Mouse (Mus musculus): ENCODE data around the gene Jmjd1c.

Jmjd1c gene

DNA sequence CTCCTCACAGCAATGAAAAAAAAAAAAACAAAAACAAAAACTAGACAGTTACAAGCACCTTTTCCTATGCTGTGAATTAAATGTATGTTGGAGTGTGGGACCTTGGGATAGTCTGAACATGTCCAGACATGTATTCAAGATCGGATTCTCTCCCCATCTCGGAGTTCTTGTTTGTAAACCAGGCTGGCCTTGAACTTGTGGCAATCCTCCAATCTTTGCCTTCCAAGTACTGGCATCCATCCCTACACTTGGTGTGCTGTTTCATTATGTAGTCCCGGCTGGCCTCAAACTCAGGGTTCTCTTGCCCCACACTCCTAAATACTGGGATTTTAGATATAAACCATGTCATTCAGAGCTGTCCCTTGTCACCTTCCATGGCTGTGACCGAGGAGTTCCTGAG, 203.4 kb downstream of the Jmjd1c start:
- in situ Hi-C loops (cut with MboI; ENCODE audit: low pct_unique_long_range_greater_than_20kb in 1 of 2, low sequenced_read_pairs in 2 of 2, unreplicated experiment in 1 of 2), result no loop called here

DNA sequence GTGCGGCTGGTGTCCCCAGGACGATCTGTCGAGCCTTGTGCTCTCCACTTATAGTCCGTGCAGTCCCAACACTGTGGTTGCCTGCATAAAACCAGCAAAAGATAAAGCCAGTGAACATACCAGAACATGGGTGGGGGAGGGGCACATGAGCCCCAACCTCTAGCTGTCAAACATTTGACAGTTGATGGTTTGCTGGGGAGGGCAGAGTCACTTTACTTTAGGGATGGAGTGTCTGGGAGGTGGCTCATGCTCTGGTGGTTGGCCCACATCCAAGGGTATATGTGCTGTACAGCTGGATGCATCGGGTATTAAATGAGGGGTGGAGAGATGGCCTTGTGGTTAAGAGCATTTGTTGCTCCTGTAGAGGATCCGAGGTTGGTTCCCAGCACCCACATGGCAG, 205.1 kb downstream of the Jmjd1c start:
- in situ Hi-C loops (cut with MboI; ENCODE audit: low pct_unique_long_range_greater_than_20kb in 1 of 2, low sequenced_read_pairs in 2 of 2, unreplicated experiment in 1 of 2), result no loop called here

DNA sequence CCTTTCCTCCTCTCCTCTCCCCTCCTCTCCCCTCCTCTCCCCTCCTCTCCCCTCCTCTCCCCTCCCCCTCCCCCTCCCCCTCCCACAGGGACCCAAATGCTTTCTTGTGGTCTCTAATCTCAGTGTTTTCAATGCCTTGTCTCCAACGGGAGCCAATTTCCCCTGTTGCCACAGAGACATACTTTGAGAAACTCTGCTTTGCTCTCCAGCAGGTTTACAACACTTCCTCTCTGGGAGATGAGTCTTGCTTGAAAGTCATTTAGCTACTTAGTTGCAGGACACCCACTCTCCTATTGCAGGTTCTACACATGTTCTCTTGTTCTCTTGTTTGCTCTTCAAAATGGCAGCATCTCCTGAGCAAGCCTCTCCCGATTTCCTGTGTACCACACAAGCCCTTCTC, 206.4 kb downstream of the Jmjd1c start:
- in situ Hi-C loops (cut with MboI; ENCODE audit: low pct_unique_long_range_greater_than_20kb in 1 of 2, low sequenced_read_pairs in 2 of 2, unreplicated experiment in 1 of 2), result no loop called here
